Mouse (Mus musculus): ENCODE results near the gene Metrnl. TPM values are rescaled to one million over a fixed set of nuclear protein-coding genes. Genes with fewer than 3 reads are reported as not detected.
A peak's percentile ranks its signal among the peaks of the same experiment; 100 is the strongest.

Metrnl gene
- total and polyA plus RNA-seq, 3 experiments = not detected

DNA sequence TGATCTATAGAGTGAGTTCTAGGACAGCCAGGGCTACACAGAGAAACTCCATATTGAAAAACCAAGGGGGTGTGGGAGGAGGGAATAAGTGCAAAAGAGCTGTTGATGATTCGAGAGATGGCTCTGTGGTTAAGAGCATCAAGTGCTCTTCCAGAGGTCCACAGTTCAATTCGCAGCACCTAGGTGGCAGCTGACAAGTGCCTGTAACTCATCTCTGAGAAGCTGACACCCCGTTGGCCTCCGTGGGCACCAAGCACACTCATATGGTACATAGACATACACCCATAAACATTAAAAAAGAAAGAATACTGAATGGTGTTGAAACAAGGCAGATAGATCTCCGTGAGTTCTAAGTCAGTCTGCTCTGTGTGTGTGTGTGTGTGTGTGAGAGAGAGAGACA is 32.6 kb upstream of the Metrnl start:
- H3K36me3 ChIP-seq (replicated peaks) = peaks cover 39% of the 10 kb centered on the region

DNA sequence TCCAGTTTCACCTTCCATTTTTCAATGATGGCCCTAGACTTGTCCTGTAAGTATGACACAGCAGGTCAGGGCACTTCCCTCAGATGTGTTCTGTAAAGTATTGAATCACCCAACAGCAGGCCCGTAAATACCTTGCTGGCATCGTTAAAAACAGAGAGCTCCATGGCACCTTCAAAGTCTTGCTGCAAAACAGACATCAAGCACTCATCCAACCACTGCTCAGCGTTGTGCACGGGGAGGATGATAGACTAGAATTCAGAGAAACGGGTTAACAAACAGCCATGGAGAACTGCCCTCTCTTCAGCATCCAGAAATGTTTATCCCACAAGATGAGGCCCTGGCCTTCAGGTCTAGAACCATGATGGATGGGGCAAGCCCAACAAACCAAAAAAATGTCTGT is 30.4 kb upstream of the Metrnl start:
- H3K4me3 ChIP-seq (ENCODE audit: low read depth, low read length) = no peak overlapping the region
- peaks cover 17% of the 10 kb centered on the region for H3K4me1 ChIP-seq (ENCODE audit: insufficient read depth, low read depth, low read length)
- peaks cover 2% of the 10 kb centered on the region for H3K9me3 ChIP-seq (replicated peaks)
- no peak for TF ChIP-seq GATA2 (IDR thresholded peaks at IDR 0.05; ENCODE audit: borderline replicate concordance, low read depth, low read length)
- no peak for TF ChIP-seq CTCF (IDR thresholded peaks at IDR 0.05; ENCODE audit: low read depth, low read length)
- no peak for TF ChIP-seq GATA1 (IDR thresholded peaks at IDR 0.05; ENCODE audit: borderline replicate concordance, low read length)
- H3K36me3 ChIP-seq (replicated peaks) = peaks cover 27% of the 10 kb centered on the region
- H3K27me3 ChIP-seq (ENCODE audit: insufficient read depth, low read length) = no peaks in the 10 kb centered on the region
- DNase-seq (ENCODE audit: low spot score) (no peak), ATAC-seq (ENCODE audit: extremely low read depth, insufficient number of reproducible peaks, low FRiP score, poor library complexity, severe bottlenecking) (no peak)

More for the DNA sequence above, 32.6 kb upstream of the Metrnl start:
- peaks cover 14% of the 10 kb centered on the region for H3K4me1 ChIP-seq (ENCODE audit: insufficient read depth, low read depth, low read length)
- H3K27me3 ChIP-seq (ENCODE audit: insufficient read depth, low read length) = no peaks in the 10 kb centered on the region
- TF ChIP-seq POLR2AphosphoS5 (IDR thresholded peaks at IDR 0.05; ENCODE audit: insufficient replicate concordance, low read depth, low read length) (no peak), GATA1 (IDR thresholded peaks at IDR 0.05; ENCODE audit: borderline replicate concordance, low read length) (no peak), TAL1 (conservative IDR thresholded peaks at IDR 0.05; ENCODE audit: low read depth, low read length) (no peak), CTCF (IDR thresholded peaks at IDR 0.05; ENCODE audit: low read depth, low read length) (no peak), GATA2 (IDR thresholded peaks at IDR 0.05; ENCODE audit: borderline replicate concordance, low read depth, low read length) (no peak)
- H3K4me3 ChIP-seq (ENCODE audit: low read depth, low read length) = no peak overlapping the region
- no peaks in the 10 kb centered on the region for H3K9me3 ChIP-seq (replicated peaks)
- DNase-seq (ENCODE audit: low spot score) (no peak), ATAC-seq (ENCODE audit: extremely low read depth, insufficient number of reproducible peaks, low FRiP score, poor library complexity, severe bottlenecking) (no peak)

DNA sequence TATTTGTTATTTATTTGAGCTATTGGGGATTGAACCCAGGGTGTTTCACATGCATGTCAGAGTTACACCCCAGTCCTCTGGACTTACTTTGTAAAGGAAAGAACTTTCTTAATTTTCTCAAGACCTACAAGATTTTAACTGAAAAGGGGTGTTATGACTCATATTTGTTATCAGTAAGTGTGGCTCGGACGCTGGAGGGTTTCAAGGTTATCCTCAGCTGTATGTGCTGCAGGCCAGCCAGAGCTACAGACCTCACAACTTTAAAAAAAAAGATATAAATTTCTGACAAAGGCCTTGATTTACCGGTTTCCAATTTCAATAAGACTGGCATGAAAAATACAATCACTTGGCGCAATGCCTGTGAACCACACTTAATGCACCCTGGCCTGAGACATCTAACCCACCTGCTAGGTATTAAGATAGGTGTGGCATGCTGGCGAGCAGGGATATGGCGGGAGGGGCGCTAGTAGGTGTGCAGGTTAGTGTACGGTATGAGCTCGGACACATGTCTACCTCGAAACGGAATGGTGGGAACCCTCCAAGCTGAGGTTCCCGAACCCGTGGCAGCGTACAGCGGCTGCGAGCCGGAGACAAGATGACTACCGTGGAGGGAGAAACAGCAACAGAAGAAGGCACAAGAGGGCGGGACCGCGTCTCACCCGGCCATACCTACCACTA is 28.9 kb upstream of the Metrnl start:
- DNase-seq (ENCODE audit: low spot score) (peak; percentile 4), ATAC-seq (ENCODE audit: extremely low read depth, insufficient number of reproducible peaks, low FRiP score, poor library complexity, severe bottlenecking) (no peak)
- TF ChIP-seq CTCF (IDR thresholded peaks at IDR 0.05; ENCODE audit: low read depth, low read length) = no peak
- TF ChIP-seq TAL1 (conservative IDR thresholded peaks at IDR 0.05; ENCODE audit: low read depth, low read length) = no peak
- no peak for TF ChIP-seq GATA2 (IDR thresholded peaks at IDR 0.05; ENCODE audit: borderline replicate concordance, low read depth, low read length)
- TF ChIP-seq POLR2AphosphoS5 (IDR thresholded peaks at IDR 0.05; ENCODE audit: insufficient replicate concordance, low read depth, low read length) = no peak
- TF ChIP-seq GATA1 (IDR thresholded peaks at IDR 0.05; ENCODE audit: borderline replicate concordance, low read length) = no peak
- H3K4me1 ChIP-seq (ENCODE audit: insufficient read depth, low read depth, low read length) = peaks cover 17% of the 10 kb centered on the region
- no peaks in the 10 kb centered on the region for H3K27me3 ChIP-seq (ENCODE audit: insufficient read depth, low read length)
- peaks cover 26% of the 10 kb centered on the region for H3K36me3 ChIP-seq (replicated peaks)
- peaks cover 2% of the 10 kb centered on the region for H3K9me3 ChIP-seq (replicated peaks)
- H3K4me3 ChIP-seq (ENCODE audit: low read depth, low read length) = peak overlapping the region; percentile 95

DNA sequence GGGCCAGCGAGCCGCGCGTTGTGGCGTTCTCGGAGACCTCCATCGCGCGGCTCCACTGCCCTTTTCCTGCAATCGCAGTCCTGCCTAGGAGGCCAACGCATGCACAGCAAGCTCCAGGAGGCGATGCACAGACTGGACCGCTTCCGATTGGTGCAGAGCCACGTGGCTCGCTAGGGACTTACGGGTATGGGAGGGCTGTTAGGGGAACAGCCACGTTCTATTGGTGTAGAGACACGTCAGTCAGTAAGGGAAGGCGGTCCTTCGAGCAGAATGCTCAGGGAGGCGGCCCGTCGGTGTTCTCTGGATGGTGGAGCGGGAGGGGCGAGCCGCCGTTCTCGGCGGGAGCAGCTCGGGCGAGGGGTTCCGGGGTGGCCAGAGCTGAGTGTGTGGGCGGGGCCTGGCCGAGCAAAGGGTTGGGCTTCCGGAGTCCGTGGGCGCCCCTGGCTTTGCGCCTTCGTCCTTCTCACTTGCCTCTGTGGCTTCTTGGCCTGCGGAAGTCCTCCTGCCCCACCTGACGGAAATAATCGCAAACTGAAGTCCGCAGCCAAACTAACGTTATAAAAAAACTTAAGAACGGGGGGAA is 28.3 kb upstream of the Metrnl start, which contains the start of gene B3gntl1:
TSS of gene B3gntl1 (minus strand) at position 164 of the 583 bp plus-strand sequence.
- Histone ChIP-seq H3K9me3 (replicated peaks) (peaks cover 2% of the 10 kb centered on the region), H3K27me3 (ENCODE audit: insufficient read depth, low read length) (no peaks in the 10 kb centered on the region), H3K4me1 (ENCODE audit: insufficient read depth, low read depth, low read length) (peaks cover 17% of the 10 kb centered on the region), H3K36me3 (replicated peaks) (peaks cover 20% of the 10 kb centered on the region), H3K4me3 (ENCODE audit: low read depth, low read length) (peak within 1 kb of the TSS; percentile 95)
- TF ChIP-seq POLR2AphosphoS5 (IDR thresholded peaks at IDR 0.05; ENCODE audit: insufficient replicate concordance, low read depth, low read length) (no peak; the same call in 1 of the 2 replicates), GATA1 (IDR thresholded peaks at IDR 0.05; ENCODE audit: borderline replicate concordance, low read length) (no peak), GATA2 (IDR thresholded peaks at IDR 0.05; ENCODE audit: borderline replicate concordance, low read depth, low read length) (no peak), CTCF (IDR thresholded peaks at IDR 0.05; ENCODE audit: low read depth, low read length) (no peak), TAL1 (conservative IDR thresholded peaks at IDR 0.05; ENCODE audit: low read depth, low read length) (no peak)
- ATAC-seq (ENCODE audit: extremely low read depth, insufficient number of reproducible peaks, low FRiP score, poor library complexity, severe bottlenecking) (peak; percentile 99), DNase-seq (ENCODE audit: low spot score) (peak; percentile 99)

DNA sequence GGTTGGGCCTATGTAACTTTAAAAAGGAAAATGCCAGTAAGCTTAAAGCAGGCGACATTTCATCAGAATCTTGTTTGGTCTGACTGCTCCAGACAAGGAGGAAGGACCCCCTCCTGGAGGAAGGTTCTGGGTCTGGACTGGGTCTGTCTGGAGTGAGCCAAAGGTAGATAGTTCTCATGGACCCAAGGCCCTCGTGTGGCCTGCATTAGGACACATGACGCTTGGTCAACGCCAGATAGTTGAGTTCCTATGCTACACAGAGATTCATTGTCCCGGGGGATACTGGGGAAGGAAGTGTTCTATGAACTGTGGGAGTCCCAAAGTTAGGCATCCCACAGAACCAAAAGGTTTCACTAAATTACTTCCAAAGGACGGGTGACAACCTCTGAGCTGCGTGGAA is 27.7 kb upstream of the Metrnl start:
- DNase-seq (ENCODE audit: low spot score) = peak; percentile 10
- Histone ChIP-seq H3K27me3 (ENCODE audit: insufficient read depth, low read length) (no peaks in the 10 kb centered on the region; the same call in 1 of the 2 replicates), H3K36me3 (replicated peaks) (peaks cover 17% of the 10 kb centered on the region), H3K4me1 (ENCODE audit: insufficient read depth, low read depth, low read length) (peaks cover 17% of the 10 kb centered on the region), H3K9me3 (replicated peaks) (peaks cover 2% of the 10 kb centered on the region), H3K4me3 (ENCODE audit: low read depth, low read length) (peak overlapping the region; percentile 95)
- no peak for ATAC-seq (ENCODE audit: extremely low read depth, insufficient number of reproducible peaks, low FRiP score, poor library complexity, severe bottlenecking)
- TF ChIP-seq GATA1 (IDR thresholded peaks at IDR 0.05; ENCODE audit: borderline replicate concordance, low read length) (no peak), POLR2AphosphoS5 (IDR thresholded peaks at IDR 0.05; ENCODE audit: insufficient replicate concordance, low read depth, low read length) (no peak), CTCF (IDR thresholded peaks at IDR 0.05; ENCODE audit: low read depth, low read length) (no peak), TAL1 (conservative IDR thresholded peaks at IDR 0.05; ENCODE audit: low read depth, low read length) (no peak), GATA2 (IDR thresholded peaks at IDR 0.05; ENCODE audit: borderline replicate concordance, low read depth, low read length) (no peak)

DNA sequence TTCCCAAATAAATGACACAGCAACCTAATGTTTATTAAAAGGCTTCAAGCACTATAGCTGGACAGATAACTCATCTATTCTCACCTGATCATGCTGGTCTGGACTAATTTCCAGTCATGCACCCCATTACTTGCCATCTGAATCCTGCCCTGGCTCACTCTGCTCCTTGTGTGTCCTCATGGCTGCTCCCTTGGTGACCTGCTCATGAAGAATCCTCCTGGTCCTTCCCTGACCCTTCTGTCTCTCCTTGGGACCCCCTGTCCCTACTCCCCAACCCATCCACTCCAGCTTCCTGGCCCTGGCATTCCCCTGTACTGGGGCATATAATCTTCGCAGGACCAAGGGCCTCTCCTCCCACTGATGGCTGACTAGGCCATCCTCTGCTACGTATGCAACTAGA is 24.5 kb upstream of the Metrnl start:
- Histone ChIP-seq H3K9me3 (replicated peaks) (peaks cover 2% of the 10 kb centered on the region), H3K36me3 (replicated peaks) (no peaks in the 10 kb centered on the region), H3K4me1 (ENCODE audit: insufficient read depth, low read depth, low read length) (peaks cover 17% of the 10 kb centered on the region), H3K27me3 (ENCODE audit: insufficient read depth, low read length) (peaks cover 4% of the 10 kb centered on the region; the same call in 1 of the 2 replicates), H3K4me3 (ENCODE audit: low read depth, low read length) (no peak overlapping the region)
- DNase-seq (ENCODE audit: low spot score) (no peak), ATAC-seq (ENCODE audit: extremely low read depth, insufficient number of reproducible peaks, low FRiP score, poor library complexity, severe bottlenecking) (no peak)
- TF ChIP-seq POLR2AphosphoS5 (IDR thresholded peaks at IDR 0.05; ENCODE audit: insufficient replicate concordance, low read depth, low read length) = no peak
- no peak for TF ChIP-seq TAL1 (conservative IDR thresholded peaks at IDR 0.05; ENCODE audit: low read depth, low read length)
- TF ChIP-seq GATA2 (IDR thresholded peaks at IDR 0.05; ENCODE audit: borderline replicate concordance, low read depth, low read length) = no peak
- TF ChIP-seq CTCF (IDR thresholded peaks at IDR 0.05; ENCODE audit: low read depth, low read length) = no peak
- no peak for TF ChIP-seq GATA1 (IDR thresholded peaks at IDR 0.05; ENCODE audit: borderline replicate concordance, low read length)
